Mouse (Mus musculus) B cell, adult 62 days (primary cell): ENCODE data around the gene Defa35. TPM values are rescaled to one million over a fixed set of nuclear protein-coding genes. Genes with fewer than 3 reads are reported as not detected.

ENCODE experiments used
- total RNA-seq: library from RNA; stranded (reverse); gene quantifications from 4 replicates; pipeline ENCODE4 v1.2.4, GENCODE M21; 2023

Gene Defa35
- not detected in 4 replicates for total RNA-seq

DNA sequence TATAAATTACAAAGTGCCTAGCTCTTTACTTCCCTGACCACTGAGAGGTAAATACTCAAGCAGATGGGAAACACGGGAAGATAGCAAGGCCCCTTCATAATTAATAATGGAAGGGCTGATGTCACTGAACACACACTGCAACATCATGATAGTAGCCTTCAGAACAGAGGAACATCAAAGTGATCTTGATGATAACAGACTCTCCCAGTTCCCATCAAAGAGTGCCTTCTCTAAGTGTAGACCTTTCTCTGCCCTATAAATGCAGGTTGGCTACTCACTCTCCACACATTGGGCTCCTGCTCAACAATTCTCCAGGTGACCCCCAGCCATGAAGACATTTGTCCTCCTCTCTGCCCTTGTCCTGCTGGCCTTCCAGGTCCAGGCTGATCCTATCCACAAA, at the start of gene Defa35:
Gene Defa35 (plus strand): TSS at position 301 of the 400 bp plus-strand sequence.

DNA sequence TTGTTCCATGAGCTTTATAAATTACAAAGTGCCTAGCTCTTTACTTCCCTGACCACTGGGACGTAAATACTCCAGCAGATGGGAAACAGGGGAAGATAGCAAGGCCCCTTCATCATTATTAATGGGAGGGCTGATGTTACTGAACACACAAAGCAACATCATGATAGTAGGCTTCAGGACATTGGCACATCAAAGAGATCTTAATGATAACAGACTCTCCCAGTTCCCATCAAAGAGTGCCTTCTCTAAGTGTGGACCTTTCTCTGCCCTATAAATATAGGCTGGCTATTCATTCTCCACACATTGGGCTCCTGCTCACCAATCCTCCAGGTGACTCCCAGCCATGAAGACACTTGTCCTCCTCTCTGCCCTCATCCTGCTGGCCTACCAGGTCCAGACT, 39.6 kb upstream of the Defa35 start, which contains the start of gene Defa21:
Gene Defa21 (plus strand): TSS at position 301 of the 400 bp plus-strand sequence.

DNA sequence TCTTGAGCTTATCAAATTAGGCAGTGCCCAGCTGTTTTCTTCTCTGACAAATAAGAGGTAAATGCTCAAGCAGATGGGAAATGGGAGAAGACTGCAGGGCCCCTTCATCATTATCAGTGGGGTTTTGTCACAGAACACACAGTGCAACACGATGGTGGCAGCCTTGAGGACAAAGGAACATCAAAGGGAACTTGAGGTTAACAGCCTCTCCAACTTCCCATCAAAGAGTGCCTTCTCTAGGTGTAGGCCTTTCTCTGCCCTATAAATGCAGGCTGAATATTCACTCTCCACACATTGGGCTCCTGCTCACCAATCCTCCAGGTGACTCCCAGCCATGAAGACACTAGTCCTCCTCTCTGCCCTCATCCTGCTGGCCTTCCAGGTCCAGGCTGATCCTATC, 10.1 kb upstream of the Defa35 start, which contains the start of gene Defa23:
Gene Defa23 (plus strand): TSS at position 301 of the 400 bp plus-strand sequence.

DNA sequence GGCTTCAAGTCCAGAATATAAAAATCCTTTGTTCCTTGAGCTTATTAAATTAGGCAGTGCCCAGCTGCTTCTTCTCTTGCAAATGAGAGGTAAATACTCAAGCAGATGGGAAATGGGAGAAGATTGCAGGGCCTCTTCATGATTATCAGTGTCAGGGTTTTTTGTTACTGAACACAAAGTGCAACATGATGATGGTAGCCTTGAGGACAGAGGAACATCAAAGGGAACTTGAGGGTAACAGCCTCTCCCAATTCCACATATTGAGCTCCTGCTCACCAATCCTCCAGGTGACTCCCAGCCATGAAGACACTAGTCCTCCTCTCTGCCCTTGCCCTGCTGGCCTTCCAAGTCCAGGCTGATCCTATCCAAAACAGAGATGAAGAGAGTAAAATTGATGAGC, 19.3 kb downstream of the Defa35 start, which contains the start of gene Defa25:
Gene Defa25 (plus strand): TSS at position 301 of the 400 bp plus-strand sequence.

DNA sequence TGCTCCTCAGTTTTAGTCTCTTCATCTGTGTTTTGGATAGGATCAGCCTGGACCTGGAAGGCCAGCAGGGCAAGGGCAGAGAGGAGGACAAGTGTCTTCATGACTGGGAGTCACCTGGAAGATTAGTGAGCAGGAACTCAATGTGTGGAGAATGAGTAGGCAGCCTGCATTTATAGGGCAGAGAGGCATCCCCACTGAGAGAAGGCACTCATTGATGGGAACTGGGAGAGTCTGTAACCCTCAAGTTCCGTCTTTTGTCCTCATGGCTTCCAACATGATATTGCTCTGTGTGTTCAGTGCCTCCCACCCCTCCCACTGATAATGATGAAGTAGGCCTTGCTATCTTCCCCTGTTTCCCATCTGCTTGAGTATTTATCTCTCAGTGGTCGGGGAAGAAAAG, 31.1 kb downstream of the Defa35 start, which contains the start of gene Gm14851:
Gene Gm14851 (minus strand): TSS at position 101 of the 400 bp plus-strand sequence.

Other genes with a start within 250 kb of the Defa35 start
- gene Defb33, start 172.4 kb upstream of the Defa35 start, total RNA-seq: not detected in 4 replicates
- not detected in 4 replicates for gene Gm15056, start 162.4 kb upstream of the Defa35 start, total RNA-seq
- not detected in 4 replicates for gene Gm6040, start 143.0 kb upstream of the Defa35 start, total RNA-seq
- gene AY761185, start 120.3 kb upstream of the Defa35 start, total RNA-seq: not detected in 4 replicates
- gene Defa21, start 39.5 kb upstream of the Defa35 start, total RNA-seq: not detected in 4 replicates
- gene Defa23, start 10.0 kb upstream of the Defa35 start, total RNA-seq: not detected in 4 replicates
- gene Defa25, start 19.4 kb downstream of the Defa35 start, total RNA-seq: not detected in 4 replicates
- gene Gm14851, start 31.0 kb downstream of the Defa35 start, total RNA-seq: not detected in 4 replicates
- not detected in 4 replicates for gene Defa30, start 69.6 kb downstream of the Defa35 start, total RNA-seq
- gene Defa22, start 97.2 kb downstream of the Defa35 start, total RNA-seq: not detected in 4 replicates
- not detected in 4 replicates for gene Defa31, start 126.6 kb downstream of the Defa35 start, total RNA-seq
- gene Gm15293, start 136.5 kb downstream of the Defa35 start, total RNA-seq: not detected in 4 replicates
- gene Gm15292, start 184.7 kb downstream of the Defa35 start, total RNA-seq: not detected in 4 replicates